Mouse (Mus musculus): ENCODE measurements around the gene Zfp358. TPM values are rescaled to one million over a fixed set of nuclear protein-coding genes. Genes with fewer than 3 reads are reported as not detected.

The Zfp358 gene
- 23.2 and 25.1 TPM in 2 replicates for polyA plus RNA-seq (2015; fragmentation: Nextera tagmentation; extraction: Ambion mirVana)

DNA sequence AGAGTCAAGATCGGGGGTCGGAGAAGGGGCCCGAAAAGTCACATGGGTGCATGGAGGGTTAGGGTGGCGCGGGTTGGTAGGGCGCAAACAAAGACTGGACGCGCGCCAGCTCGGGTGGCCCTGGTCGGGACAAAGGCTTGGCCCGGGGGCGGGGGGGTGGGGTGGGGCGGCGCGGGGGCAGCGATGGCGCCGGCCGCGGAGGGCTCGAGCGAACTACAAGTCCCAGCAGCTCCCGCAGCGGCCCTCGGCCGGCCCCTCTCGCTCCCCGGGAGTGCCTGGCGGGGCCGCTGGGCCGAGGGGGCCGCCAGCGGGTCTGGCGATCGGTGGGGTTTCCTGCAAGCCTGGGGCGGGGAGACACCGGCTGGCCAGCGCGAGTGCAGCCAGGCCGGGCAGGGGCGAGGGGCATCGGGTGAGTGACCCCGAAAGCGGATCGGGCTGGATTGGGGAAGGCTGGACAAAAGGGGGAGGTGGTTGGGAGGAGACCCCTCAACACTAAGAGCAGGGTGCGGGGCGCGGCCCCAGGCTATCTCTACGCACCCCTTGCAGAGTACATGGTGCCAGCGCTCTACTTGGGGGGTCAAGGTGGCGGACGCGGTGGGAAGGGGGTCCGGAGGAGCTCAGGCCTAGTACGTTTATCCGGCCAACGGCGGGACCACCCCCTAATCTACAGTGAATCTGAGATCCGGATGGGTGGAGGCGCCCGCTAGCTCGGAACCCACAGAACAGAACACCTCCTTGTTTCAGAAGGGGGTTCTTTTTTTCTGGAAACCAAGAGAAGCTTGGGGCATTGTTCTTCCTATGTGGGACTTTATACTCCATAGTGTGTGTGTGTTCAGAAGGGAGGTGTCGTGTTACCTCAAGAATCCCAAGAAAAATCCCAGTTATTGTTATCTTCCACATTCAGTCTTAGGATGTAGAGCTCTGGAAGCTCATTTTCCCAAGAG lies at the start of gene Zfp358:
TSS of gene Zfp358 (plus strand) at position 238 of the 944 bp plus-strand sequence.

GRCm38 (mm10) chr8:3467006-3467885 lies 25.7 kb upstream of the Zfp358 start, which contains the start of gene Pex11g:
Pex11g (minus strand) TSS chr8:3467680.

GRCm38 (mm10) chr8:3470562-3470961 lies 22.4 kb upstream of the Zfp358 start, which contains the start of gene Tex45:
Tex45 (plus strand) TSS chr8:3470862.

GRCm38 (mm10) chr8:3500235-3501090 lies 7.5 kb downstream of the Zfp358 start, which contains the start of gene Mcoln1:
Mcoln1 (plus strand) TSS chr8:3500457.

DNA sequence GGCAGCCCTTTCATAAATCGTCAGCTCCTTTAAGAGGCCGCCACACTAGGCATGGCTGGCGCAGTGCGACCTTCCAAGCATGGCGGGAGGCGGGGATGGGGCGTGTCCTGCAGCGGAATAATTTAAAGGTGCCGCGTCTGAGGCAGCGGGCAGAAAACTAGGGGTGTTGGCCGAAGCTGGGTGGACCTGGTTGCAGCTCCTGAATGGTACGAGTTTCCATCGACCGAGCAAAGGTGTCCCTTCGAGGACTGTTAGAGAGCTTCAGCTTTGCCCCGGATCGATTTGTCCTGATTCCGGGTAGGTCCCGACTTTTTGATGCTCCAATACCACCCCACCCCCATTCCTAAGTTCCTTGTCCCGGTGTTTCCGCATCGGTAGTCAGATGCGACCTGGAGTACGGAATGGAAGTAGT lies 22.3 kb downstream of the Zfp358 start, which contains the start of gene Pnpla6:
TSS of gene Pnpla6 (plus strand) at position 125 of the 412 bp plus-strand sequence.

Other genes with a start within 250 kb of the Zfp358 start
- 44.5 and 45.3 TPM in 2 replicates for gene Insr, start 213.5 kb upstream of the Zfp358 start, polyA plus RNA-seq (2015; fragmentation: Nextera tagmentation; extraction: Ambion mirVana)
- not detected in 2 replicates for gene A430078G23Rik, start 139.7 kb upstream of the Zfp358 start, polyA plus RNA-seq (2015; fragmentation: Nextera tagmentation; extraction: Ambion mirVana)
- 2.6 and 3.1 TPM in 2 replicates for gene Arhgef18, start 100.1 kb upstream of the Zfp358 start, polyA plus RNA-seq (2015; fragmentation: Nextera tagmentation; extraction: Ambion mirVana)
- gene Pex11g, start 25.5 kb upstream of the Zfp358 start, polyA plus RNA-seq (2015; fragmentation: Nextera tagmentation; extraction: Ambion mirVana), result 4.9 and 7.0 TPM in 2 replicates
- gene Tex45, start 22.3 kb upstream of the Zfp358 start, polyA plus RNA-seq (2015; fragmentation: Nextera tagmentation; extraction: Ambion mirVana), result not detected in 2 replicates
- gene Mcoln1, start 7.3 kb downstream of the Zfp358 start, polyA plus RNA-seq (2015; fragmentation: Nextera tagmentation; extraction: Ambion mirVana), result 26.1 and 28.2 TPM in 2 replicates
- gene Pnpla6, start 22.2 kb downstream of the Zfp358 start, polyA plus RNA-seq (2015; fragmentation: Nextera tagmentation; extraction: Ambion mirVana), result 8.8 and 9.3 TPM in 2 replicates
- 0.12 and 0.23 TPM in 2 replicates for gene C330021F23Rik, start 74.9 kb downstream of the Zfp358 start, polyA plus RNA-seq (2015; fragmentation: Nextera tagmentation; extraction: Ambion mirVana)
- 0.67 and 1.3 TPM in 2 replicates for gene Camsap3, start 94.2 kb downstream of the Zfp358 start, polyA plus RNA-seq (2015; fragmentation: Nextera tagmentation; extraction: Ambion mirVana)
- gene Xab2, start 128.2 kb downstream of the Zfp358 start, polyA plus RNA-seq (2015; fragmentation: Nextera tagmentation; extraction: Ambion mirVana), result 19.5 and 21.0 TPM in 2 replicates
- 76.1 and 83.2 TPM in 2 replicates for gene Pet100, start 128.4 kb downstream of the Zfp358 start, polyA plus RNA-seq (2015; fragmentation: Nextera tagmentation; extraction: Ambion mirVana)
- gene Pcp2, start 132.4 kb downstream of the Zfp358 start, polyA plus RNA-seq (2015; fragmentation: Nextera tagmentation; extraction: Ambion mirVana), result not detected in 2 replicates
- gene Stxbp2, start 137.8 kb downstream of the Zfp358 start, polyA plus RNA-seq (2015; fragmentation: Nextera tagmentation; extraction: Ambion mirVana), result 5.0 and 16.5 TPM in 2 replicates
- gene Retn, start 162.6 kb downstream of the Zfp358 start, polyA plus RNA-seq (2015; fragmentation: Nextera tagmentation; extraction: Ambion mirVana), result 15.0 and 330 TPM in 2 replicates
- 0.26 and 0.34 TPM in 2 replicates for gene Mcemp1, start 172.6 kb downstream of the Zfp358 start, polyA plus RNA-seq (2015; fragmentation: Nextera tagmentation; extraction: Ambion mirVana)
- 5.8 and 29.9 TPM in 2 replicates for gene Fcor, start 179.2 kb downstream of the Zfp358 start, polyA plus RNA-seq (2015; fragmentation: Nextera tagmentation; extraction: Ambion mirVana)
- 26.8 and 27.3 TPM in 2 replicates for gene Trappc5, start 183.2 kb downstream of the Zfp358 start, polyA plus RNA-seq (2015; fragmentation: Nextera tagmentation; extraction: Ambion mirVana)
- 0.10 and 0.13 TPM in 2 replicates for gene Fcer2a, start 201.0 kb downstream of the Zfp358 start, polyA plus RNA-seq (2015; fragmentation: Nextera tagmentation; extraction: Ambion mirVana)
- 0.27 TPM in 1 of 2 replicates, not detected in the other for gene Clec4g, start 227.5 kb downstream of the Zfp358 start, polyA plus RNA-seq (2015; fragmentation: Nextera tagmentation; extraction: Ambion mirVana)

All from skeletal muscle tissue, postnatal 0 days (tissue).